Mouse (Mus musculus): ENCODE data around the gene Lhfpl2. TPM values are rescaled to one million over a fixed set of nuclear protein-coding genes. Genes with fewer than 3 reads are reported as not detected.

The Lhfpl2 gene
- polyA plus RNA-seq, 1 experiment from 2014 or later, result 81.8 TPM

- H3K27me3 ChIP-seq (replicated peaks; ENCODE audit: control insufficient read depth, insufficient read depth, low read length), result no peaks in the 10 kb centered on the region
- H3K4me1 ChIP-seq (ENCODE audit: control insufficient read depth, insufficient read depth, low read length), result peaks cover 10% of the 10 kb centered on the region; the same call in 1 of the 2 replicates
- no peak overlapping the region for H3K9ac ChIP-seq (ENCODE audit: low read depth, low read length)
- H3K36me3 ChIP-seq (ENCODE audit: control insufficient read depth, insufficient read depth, low read length), result no peaks in the 10 kb centered on the region
- no peak overlapping the region for H3K27ac ChIP-seq (replicated peaks; ENCODE audit: low read depth, low read length)
- no peak overlapping the region for H3K4me3 ChIP-seq (ENCODE audit: low read depth, low read length)
- no peak for ATAC-seq (ENCODE audit: low read depth)
- WGBS, result 64% methylated on average over 5 of the region's 5 CpGs
- DNase-seq (ENCODE audit: low spot score), result no peak
- H3K4me2 ChIP-seq (ENCODE audit: low read depth, low read length), result no peak overlapping the region
- no peaks in the 10 kb centered on the region for H3K9me3 ChIP-seq (ENCODE audit: control insufficient read depth, low read length)
These were observed 91.4 kb downstream of the Lhfpl2 start for GRCm38 (mm10) chr13:94149006-94149405.

DNA sequence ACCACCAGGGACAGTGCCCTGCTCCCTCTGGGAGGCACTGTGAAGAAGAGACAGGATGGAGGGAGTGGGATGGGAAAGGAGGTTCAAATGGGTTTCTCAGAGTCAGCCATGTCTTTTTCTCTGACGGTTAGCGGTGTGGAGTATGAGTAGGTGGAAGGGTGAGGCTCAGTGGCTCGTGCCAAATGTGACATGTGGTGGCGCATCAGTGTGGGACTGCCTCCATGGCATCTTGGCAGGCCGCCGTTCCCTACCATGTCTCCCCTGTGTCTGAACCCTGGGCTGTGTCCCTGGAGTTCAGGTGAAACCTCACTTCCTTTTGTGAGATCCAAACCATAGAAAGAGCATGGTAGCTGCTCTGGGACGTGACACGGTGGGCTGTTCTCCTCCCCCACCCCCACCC is 92.2 kb downstream of the Lhfpl2 start:
- Histone ChIP-seq H3K4me2 (ENCODE audit: low read depth, low read length) (no peak overlapping the region), H3K4me3 (ENCODE audit: low read depth, low read length) (no peak overlapping the region), H3K9ac (ENCODE audit: low read depth, low read length) (no peak overlapping the region), H3K4me1 (ENCODE audit: control insufficient read depth, insufficient read depth, low read length) (peaks cover 7% of the 10 kb centered on the region; the same call in 1 of the 2 replicates), H3K36me3 (ENCODE audit: control insufficient read depth, insufficient read depth, low read length) (no peaks in the 10 kb centered on the region), H3K27ac (replicated peaks; ENCODE audit: low read depth, low read length) (no peak overlapping the region), H3K27me3 (replicated peaks; ENCODE audit: control insufficient read depth, insufficient read depth, low read length) (no peaks in the 10 kb centered on the region), H3K9me3 (ENCODE audit: control insufficient read depth, low read length) (no peaks in the 10 kb centered on the region)
- DNase-seq (ENCODE audit: low spot score), result no peak
- WGBS, result 95% methylated on average over 8 of the region's 8 CpGs
- ATAC-seq (ENCODE audit: low read depth), result no peak

DNA sequence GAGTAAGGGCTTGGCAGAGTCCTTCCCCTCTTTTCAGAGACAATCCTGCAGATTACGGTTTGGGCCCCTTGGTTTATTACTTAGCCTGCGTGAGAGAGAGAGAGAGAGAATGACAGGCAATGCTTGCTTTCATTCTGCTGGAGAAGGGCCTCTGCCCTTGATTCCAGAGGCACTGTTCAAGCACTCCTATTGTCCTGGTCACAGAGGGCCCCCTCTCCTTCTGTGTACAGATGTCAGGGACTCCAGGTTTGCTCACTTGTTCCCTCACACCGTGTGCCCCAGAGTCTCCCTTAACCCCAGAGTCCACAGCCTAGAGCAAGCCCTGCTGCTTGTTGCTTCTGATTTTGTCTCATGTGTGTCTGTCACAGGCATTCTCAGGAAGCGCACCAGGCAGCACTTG is 93.7 kb downstream of the Lhfpl2 start:
- ATAC-seq (ENCODE audit: low read depth), result no peak
- no peak for DNase-seq (ENCODE audit: low spot score)
- peaks cover 15% of the 10 kb centered on the region for H3K4me1 ChIP-seq (ENCODE audit: control insufficient read depth, insufficient read depth, low read length)

GRCm38 (mm10) chr13:94152836-94153235 is 95.2 kb downstream of the Lhfpl2 start:
- Histone ChIP-seq H3K36me3 (ENCODE audit: control insufficient read depth, insufficient read depth, low read length) (no peaks in the 10 kb centered on the region), H3K4me2 (ENCODE audit: low read depth, low read length) (no peak overlapping the region), H3K27me3 (replicated peaks; ENCODE audit: control insufficient read depth, insufficient read depth, low read length) (no peaks in the 10 kb centered on the region), H3K9ac (ENCODE audit: low read depth, low read length) (no peak overlapping the region), H3K27ac (replicated peaks; ENCODE audit: low read depth, low read length) (no peak overlapping the region), H3K4me3 (ENCODE audit: low read depth, low read length) (no peak overlapping the region), H3K4me1 (ENCODE audit: control insufficient read depth, insufficient read depth, low read length) (peaks cover 11% of the 10 kb centered on the region), H3K9me3 (ENCODE audit: control insufficient read depth, low read length) (peaks cover 7% of the 10 kb centered on the region)
- 91% methylated on average over 10 of the region's 10 CpGs for WGBS
- no peak for DNase-seq (ENCODE audit: low spot score)
- no peak for ATAC-seq (ENCODE audit: low read depth)

More for the DNA sequence above, 93.7 kb downstream of the Lhfpl2 start:
- H3K9ac ChIP-seq (ENCODE audit: low read depth, low read length), result no peak overlapping the region
- WGBS, result 78% methylated on average over 4 of the region's 4 CpGs
- H3K4me3 ChIP-seq (ENCODE audit: low read depth, low read length), result no peak overlapping the region
- H3K36me3 ChIP-seq (ENCODE audit: control insufficient read depth, insufficient read depth, low read length), result no peaks in the 10 kb centered on the region
- H3K9me3 ChIP-seq (ENCODE audit: control insufficient read depth, low read length), result no peaks in the 10 kb centered on the region
- no peak overlapping the region for H3K27ac ChIP-seq (replicated peaks; ENCODE audit: low read depth, low read length)
- no peaks in the 10 kb centered on the region for H3K27me3 ChIP-seq (replicated peaks; ENCODE audit: control insufficient read depth, insufficient read depth, low read length)
- H3K4me2 ChIP-seq (ENCODE audit: low read depth, low read length), result no peak overlapping the region

DNA sequence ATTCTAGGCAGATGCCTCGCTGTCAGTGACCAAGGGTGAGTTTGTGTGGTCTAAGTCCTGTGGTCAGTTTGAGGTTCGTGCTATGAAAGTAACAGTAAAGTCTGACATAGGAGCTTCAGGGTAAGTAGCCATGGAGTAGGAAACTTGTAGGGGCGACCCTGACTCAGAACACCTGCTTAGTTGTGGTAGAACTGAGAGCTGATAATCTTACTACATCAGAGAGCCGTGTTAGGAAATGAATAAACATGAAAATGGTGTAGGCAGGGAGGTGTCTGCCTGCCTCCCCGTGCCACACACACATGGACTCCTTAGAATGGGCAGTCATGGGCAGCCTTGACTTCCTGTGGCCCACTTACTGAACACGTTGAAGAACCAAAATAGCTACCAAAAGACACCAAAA is 96.1 kb downstream of the Lhfpl2 start:
- Histone ChIP-seq H3K4me1 (ENCODE audit: control insufficient read depth, insufficient read depth, low read length) (peaks cover 17% of the 10 kb centered on the region), H3K4me2 (ENCODE audit: low read depth, low read length) (no peak overlapping the region), H3K4me3 (ENCODE audit: low read depth, low read length) (no peak overlapping the region), H3K27ac (replicated peaks; ENCODE audit: low read depth, low read length) (no peak overlapping the region), H3K36me3 (ENCODE audit: control insufficient read depth, insufficient read depth, low read length) (no peaks in the 10 kb centered on the region), H3K9me3 (ENCODE audit: control insufficient read depth, low read length) (peaks cover 8% of the 10 kb centered on the region), H3K27me3 (replicated peaks; ENCODE audit: control insufficient read depth, insufficient read depth, low read length) (no peaks in the 10 kb centered on the region), H3K9ac (ENCODE audit: low read depth, low read length) (no peak overlapping the region)
- ATAC-seq (ENCODE audit: low read depth) (no peak), DNase-seq (ENCODE audit: low spot score) (no peak)
- WGBS, result 80% methylated on average over 6 of the region's 6 CpGs

DNA sequence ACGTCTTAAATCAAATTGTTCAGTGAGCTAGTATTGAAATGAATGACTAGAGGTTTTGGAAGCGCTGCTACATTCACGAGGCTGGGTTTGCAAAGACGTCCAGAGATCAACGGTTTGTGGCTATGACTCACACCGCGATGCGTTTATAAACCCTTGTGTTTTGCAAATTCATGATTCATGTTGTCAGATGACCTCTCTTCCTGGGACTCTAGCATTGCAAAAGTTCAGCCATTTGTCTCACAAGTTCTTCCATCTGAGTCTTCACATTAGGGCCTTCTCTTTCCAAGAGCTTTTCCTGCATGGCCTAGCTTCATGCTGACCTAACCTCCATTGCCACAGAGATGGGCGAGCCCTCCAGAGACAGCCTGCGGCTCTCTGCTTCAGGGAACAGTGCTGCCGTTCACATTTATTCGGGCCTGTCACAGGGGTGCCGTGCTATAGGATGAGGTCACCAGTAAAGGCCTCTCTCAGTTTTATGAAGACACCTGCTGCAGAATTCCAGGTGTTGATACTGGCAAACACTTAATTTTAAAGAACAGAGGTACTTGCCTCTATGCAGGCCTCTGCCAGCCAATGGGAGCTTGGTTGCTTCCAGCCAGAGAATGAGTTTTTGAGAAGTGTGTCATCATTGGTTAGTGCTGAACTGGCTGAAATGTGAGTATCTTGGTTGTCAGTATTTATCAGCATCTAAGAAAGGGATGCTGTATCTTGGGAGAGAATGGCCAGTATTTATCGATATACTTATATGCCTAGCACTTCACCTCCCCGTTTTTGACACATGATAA is 97.1 kb downstream of the Lhfpl2 start:
- 80% methylated on average over 15 of the region's 15 CpGs for WGBS
- ATAC-seq (ENCODE audit: low read depth) (no peak), DNase-seq (ENCODE audit: low spot score) (no peak)
- Histone ChIP-seq H3K36me3 (ENCODE audit: control insufficient read depth, insufficient read depth, low read length) (no peaks in the 10 kb centered on the region), H3K4me2 (ENCODE audit: low read depth, low read length) (no peak overlapping the region), H3K4me1 (ENCODE audit: control insufficient read depth, insufficient read depth, low read length) (peaks cover 25% of the 10 kb centered on the region), H3K4me3 (ENCODE audit: low read depth, low read length) (no peak overlapping the region), H3K27ac (replicated peaks; ENCODE audit: low read depth, low read length) (no peak overlapping the region), H3K9ac (ENCODE audit: low read depth, low read length) (no peak overlapping the region), H3K9me3 (ENCODE audit: control insufficient read depth, low read length) (peaks cover 8% of the 10 kb centered on the region), H3K27me3 (replicated peaks; ENCODE audit: control insufficient read depth, insufficient read depth, low read length) (no peaks in the 10 kb centered on the region)

DNA sequence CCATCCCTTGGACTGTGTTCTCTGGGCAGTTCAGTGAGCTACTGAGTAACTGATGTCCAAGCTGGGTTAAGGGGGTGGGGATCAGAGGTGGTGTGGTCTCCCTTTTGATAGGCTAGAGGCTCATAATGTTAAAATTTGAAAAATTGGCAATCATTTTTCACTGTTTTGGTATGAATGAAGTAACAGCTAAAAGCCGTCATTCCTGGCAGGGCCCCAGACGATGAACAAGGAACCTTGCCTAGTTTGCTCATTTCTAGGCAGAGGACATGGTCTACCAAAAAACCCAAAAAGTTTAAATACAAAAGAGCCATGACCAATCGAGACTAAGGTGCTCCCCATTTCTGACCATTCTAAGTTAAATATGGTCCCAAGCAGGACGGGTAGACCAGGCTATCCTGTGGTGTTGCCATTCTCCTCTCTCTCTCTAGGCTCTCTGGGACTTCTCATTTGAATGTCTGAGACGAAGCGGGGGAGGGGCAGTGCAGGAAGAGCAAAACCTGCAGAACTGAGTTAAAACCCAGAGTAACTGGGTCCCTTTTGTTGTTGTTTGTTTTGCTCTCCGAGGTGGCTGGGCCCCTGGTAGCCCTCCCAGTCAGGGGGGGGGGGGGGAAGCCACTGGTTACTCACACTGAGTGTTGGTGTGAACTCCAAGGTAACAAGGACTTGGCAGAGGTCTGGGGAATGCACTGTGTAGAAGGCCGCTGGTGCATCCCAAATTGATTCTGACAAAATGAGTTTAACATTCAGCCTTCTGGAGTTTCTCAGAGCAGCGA is 98.2 kb downstream of the Lhfpl2 start:
- Histone ChIP-seq H3K9me3 (ENCODE audit: control insufficient read depth, low read length) (peaks cover 8% of the 10 kb centered on the region), H3K4me3 (ENCODE audit: low read depth, low read length) (no peak overlapping the region), H3K4me1 (ENCODE audit: control insufficient read depth, insufficient read depth, low read length) (peaks cover 28% of the 10 kb centered on the region), H3K9ac (ENCODE audit: low read depth, low read length) (no peak overlapping the region), H3K27me3 (replicated peaks; ENCODE audit: control insufficient read depth, insufficient read depth, low read length) (no peaks in the 10 kb centered on the region), H3K36me3 (ENCODE audit: control insufficient read depth, insufficient read depth, low read length) (no peaks in the 10 kb centered on the region), H3K27ac (replicated peaks; ENCODE audit: low read depth, low read length) (no peak overlapping the region), H3K4me2 (ENCODE audit: low read depth, low read length) (no peak overlapping the region)
- DNase-seq (ENCODE audit: low spot score) (peak; percentile 71), ATAC-seq (ENCODE audit: low read depth) (peak; percentile 51; the same call in 1 of the 2 replicates)
- WGBS, result 52% methylated on average over 9 of the region's 9 CpGs

- no peak overlapping the region for H3K4me3 ChIP-seq (ENCODE audit: low read depth, low read length)
- DNase-seq (ENCODE audit: low spot score) (peak; percentile 84), ATAC-seq (ENCODE audit: low read depth) (peak; percentile 75)
- peak overlapping the region; percentile 81 for H3K27ac ChIP-seq (replicated peaks; ENCODE audit: low read depth, low read length)
- 23% methylated on average over 6 of the region's 6 CpGs for WGBS
- H3K4me1 ChIP-seq (ENCODE audit: control insufficient read depth, insufficient read depth, low read length), result peaks cover 28% of the 10 kb centered on the region
- no peak overlapping the region for H3K4me2 ChIP-seq (ENCODE audit: low read depth, low read length)
- H3K27me3 ChIP-seq (replicated peaks; ENCODE audit: control insufficient read depth, insufficient read depth, low read length), result no peaks in the 10 kb centered on the region
- H3K9me3 ChIP-seq (ENCODE audit: control insufficient read depth, low read length), result peaks cover 8% of the 10 kb centered on the region
- H3K9ac ChIP-seq (ENCODE audit: low read depth, low read length), result no peak overlapping the region
- H3K36me3 ChIP-seq (ENCODE audit: control insufficient read depth, insufficient read depth, low read length), result no peaks in the 10 kb centered on the region
These were observed 101.4 kb downstream of the Lhfpl2 start for GRCm38 (mm10) chr13:94158864-94159477.
